Comparison of ENCODE assay signal across 7 mouse cellular contexts in genomic region chr7:120327220-120328073, GRCm38 (mm10). TPM values are rescaled to one million over a fixed set of nuclear protein-coding genes. Genes with fewer than 3 reads are reported as not detected.
DNase-seq lines count a peak whose midpoint lies in the region; ATAC-seq lines count a peak whose summit lies in the region.

No protein-coding gene starts in this region.

- H3K36me3 ChIP-seq in heart, embryonic 10.5 days = no peaks in the 10 kb centered on the region
- H3K36me3 ChIP-seq in kidney, embryonic 15.5 days = no peaks in the 10 kb centered on the region
- no peaks in the 10 kb centered on the region for H3K36me3 ChIP-seq in limb, embryonic 15.5 days

- 15% methylated on average over 22 of the region's 22 CpGs for WGBS in heart, embryonic 10.5 days
- 12% methylated on average over 22 of the region's 22 CpGs for WGBS in kidney, embryonic 15.5 days
- WGBS in limb, embryonic 15.5 days = 15% methylated on average over 22 of the region's 22 CpGs

- peak; percentile 3 for DNase-seq in adipocyte (ENCODE audit: low spot score)
- DNase-seq in cerebellum, postnatal 14 days = peak; percentile 67 to 71
- DNase-seq in heart, embryonic 10.5 days (ENCODE audit: low spot score) = peak; percentile 75
- peak; percentile 32 for DNase-seq in neural tube, embryonic 10.5 days (ENCODE audit: extremely low spot score, low spot score)
- no peak for DNase-seq in yolk sac, embryonic 10.5 days (ENCODE audit: low spot score)

- H3K4me1 ChIP-seq in heart, embryonic 10.5 days = no peaks in the 10 kb centered on the region
- H3K4me1 ChIP-seq in kidney, embryonic 15.5 days = peaks cover 15% of the 10 kb centered on the region
- H3K4me1 ChIP-seq in limb, embryonic 15.5 days = peaks cover 9% of the 10 kb centered on the region; the same call in 1 of the 2 replicates

- peak; percentile 61 for ATAC-seq in kidney, embryonic 15.5 days (replicated peaks; ENCODE audit: low FRiP score)
- ATAC-seq in limb, embryonic 15.5 days (ENCODE audit: insufficient number of reproducible peaks, low FRiP score, low TSS enrichment, low read depth) = no peak

- no peak overlapping the region for H3K27ac ChIP-seq in heart, embryonic 10.5 days
- no peak overlapping the region for H3K27ac ChIP-seq in kidney, embryonic 15.5 days
- H3K27ac ChIP-seq in limb, embryonic 15.5 days = no peak overlapping the region

- H3K9ac ChIP-seq in kidney, embryonic 15.5 days = no peak overlapping the region
- no peak overlapping the region for H3K9ac ChIP-seq in limb, embryonic 15.5 days

- no peaks in the 10 kb centered on the region for H3K9me3 ChIP-seq in heart, embryonic 10.5 days
- no peaks in the 10 kb centered on the region for H3K9me3 ChIP-seq in kidney, embryonic 15.5 days (replicated peaks)
- H3K9me3 ChIP-seq in limb, embryonic 15.5 days = no peaks in the 10 kb centered on the region

- peak overlapping the region; percentile 50 for H3K4me3 ChIP-seq in heart, embryonic 10.5 days
- H3K4me3 ChIP-seq in kidney, embryonic 15.5 days (replicated peaks) = peak overlapping the region; percentile 27
- 0 out of 2 replicates have a peak overlapping the region, but pooled peaks have one; percentile 15 for H3K4me3 ChIP-seq in limb, embryonic 15.5 days

- peak overlapping the region; percentile 65 for H3K4me2 ChIP-seq in kidney, embryonic 15.5 days
- peak overlapping the region; percentile 35 for H3K4me2 ChIP-seq in limb, embryonic 15.5 days

- H3K27me3 ChIP-seq in heart, embryonic 10.5 days (ENCODE audit: insufficient read depth, poor library complexity, severe bottlenecking) = peaks cover 10% of the 10 kb centered on the region; the same call in 1 of the 2 replicates
- H3K27me3 ChIP-seq in kidney, embryonic 15.5 days = no peaks in the 10 kb centered on the region; the same call in 1 of the 2 replicates
- H3K27me3 ChIP-seq in limb, embryonic 15.5 days = no peaks in the 10 kb centered on the region

RNA-seq across cellular contexts. Expression of gene Abca15, which starts 1.0 kb away (rescaled TPM):
- not detected in 2 replicates for polyA plus RNA-seq in heart, embryonic 10.5 days (2016; fragmentation: Nextera tagmentation; extraction: Ambion mirVana)
- polyA plus RNA-seq in kidney, embryonic 15.5 days (2015; fragmentation: Nextera tagmentation; extraction: Ambion mirVana) = not detected in 2 replicates
- not detected in 2 replicates for polyA plus RNA-seq in limb, embryonic 15.5 days (2015; fragmentation: Nextera tagmentation; extraction: Ambion mirVana)
